Mouse (Mus musculus) brown adipose tissue, adult 24 weeks (tissue): ENCODE results near the gene Cttnbp2nl. TPM values are rescaled to one million over a fixed set of nuclear protein-coding genes. Genes with fewer than 3 reads are reported as not detected.
A peak's percentile ranks its signal among the peaks of the same experiment; 100 is the strongest.

Experiments used
- H3K27ac ChIP-seq: fragments of 200-500 bp; replicated peaks from 2 replicates; pipeline ENCODE4 v1.5.1; 2012; ENCODE audit warnings: low read depth, mild to moderate bottlenecking, low read length
- H3K4me1 ChIP-seq: fragments of 200-500 bp; 2 replicates; pipeline ENCODE4 v1.6.1; 2012; ENCODE audit warnings: low read length, mixed read lengths; ENCODE audit not compliant: control insufficient read depth, insufficient read depth, insufficient read length
- H3K4me3 ChIP-seq: fragments of 200-500 bp; 2 replicates; pipeline ENCODE4 v1.5.1; 2012; ENCODE audit warnings: low read depth, mild to moderate bottlenecking, low read length, moderate library complexity; ENCODE audit not compliant: insufficient read depth
- polyA plus RNA-seq: library from polyadenylated mRNA; stranded (reverse); fragments of >200 nt; gene quantifications from 2 replicates; pipeline ENCODE4 v1.2.4, GENCODE M21; 2012; ENCODE audit not compliant: missing spikeins, insufficient read depth, insufficient read length

The Cttnbp2nl gene
- polyA plus RNA-seq, 1 experiment, result 10.6 TPM

GRCm38 (mm10) chr3:104987884-104988283 lies 65.1 kb downstream of the Cttnbp2nl start:
- no peaks in the 10 kb centered on the region for H3K4me1 ChIP-seq
- H3K4me3 ChIP-seq, result no peak overlapping the region
- H3K27ac ChIP-seq, result no peak overlapping the region

- Histone ChIP-seq H3K4me3 (no peak overlapping the region), H3K4me1 (no peaks in the 10 kb centered on the region), H3K27ac (no peak overlapping the region)
These were observed 73.2 kb downstream of the Cttnbp2nl start for GRCm38 (mm10) chr3:104979735-104980134.

GRCm38 (mm10) chr3:104967548-104968300 lies 85.2 kb downstream of the Cttnbp2nl start:
- H3K4me3 ChIP-seq, result peak overlapping the region; percentile 79
- H3K4me1 ChIP-seq, result no peaks in the 10 kb centered on the region
- H3K27ac ChIP-seq, result no peak overlapping the region

- no peak overlapping the region for H3K27ac ChIP-seq
- H3K4me3 ChIP-seq, result no peak overlapping the region
- H3K4me1 ChIP-seq, result 0 out of 2 replicates have a peak, but pooled peaks cover 3% of the 10 kb centered on the region
These were observed 86.9 kb downstream of the Cttnbp2nl start for GRCm38 (mm10) chr3:104965991-104966554.

- Histone ChIP-seq H3K27ac (no peak overlapping the region), H3K4me1 (0 out of 2 replicates have a peak, but pooled peaks cover 3% of the 10 kb centered on the region), H3K4me3 (no peak overlapping the region)
These were observed 87.7 kb downstream of the Cttnbp2nl start for GRCm38 (mm10) chr3:104965070-104965855.

- H3K4me3 ChIP-seq, result no peak overlapping the region
- H3K4me1 ChIP-seq, result 0 out of 2 replicates have a peak, but pooled peaks cover 3% of the 10 kb centered on the region
- no peak overlapping the region for H3K27ac ChIP-seq
These were observed 89.3 kb downstream of the Cttnbp2nl start for GRCm38 (mm10) chr3:104963331-104964276.

- Histone ChIP-seq H3K27ac (no peak overlapping the region), H3K4me3 (peak overlapping the region; percentile 16; the same call in 1 of the 2 replicates), H3K4me1 (0 out of 2 replicates have a peak, but pooled peaks cover 3% of the 10 kb centered on the region)
These were observed 90.1 kb downstream of the Cttnbp2nl start for GRCm38 (mm10) chr3:104962866-104963265.

GRCm38 (mm10) chr3:104962141-104962611 lies 90.8 kb downstream of the Cttnbp2nl start:
- H3K4me1 ChIP-seq, result 0 out of 2 replicates have a peak, but pooled peaks cover 3% of the 10 kb centered on the region
- no peak overlapping the region for H3K27ac ChIP-seq
- H3K4me3 ChIP-seq, result peak overlapping the region; percentile 59

GRCm38 (mm10) chr3:104961066-104962059 lies 91.6 kb downstream of the Cttnbp2nl start, which contains the start of gene Wnt2b:
Gene Wnt2b (minus strand): TSS chr3:104961921.
- Histone ChIP-seq H3K4me3 (peak within 1 kb of the TSS; percentile 59), H3K27ac (no peak within 1 kb of the TSS), H3K4me1 (0 out of 2 replicates have a peak, but pooled peaks cover 3% of the 10 kb centered on the region)

GRCm38 (mm10) chr3:104960026-104961000 lies 92.6 kb downstream of the Cttnbp2nl start:
- H3K27ac ChIP-seq, result no peak overlapping the region
- H3K4me3 ChIP-seq, result no peak overlapping the region

GRCm38 (mm10) chr3:104956131-104956581 lies 96.8 kb downstream of the Cttnbp2nl start:
- Histone ChIP-seq H3K27ac (no peak overlapping the region), H3K4me3 (no peak overlapping the region), H3K4me1 (0 out of 2 replicates have a peak, but pooled peaks cover under 1% of the 10 kb centered on the region)

More at GRCm38 (mm10) chr3:104960026-104961000, 92.6 kb downstream of the Cttnbp2nl start:
- H3K4me1 ChIP-seq, result 0 out of 2 replicates have a peak, but pooled peaks cover 3% of the 10 kb centered on the region

GRCm38 (mm10) chr3:104954551-104954950 lies 98.4 kb downstream of the Cttnbp2nl start:
- no peaks in the 10 kb centered on the region for H3K4me1 ChIP-seq
- H3K27ac ChIP-seq, result no peak overlapping the region
- H3K4me3 ChIP-seq, result no peak overlapping the region
